In the genomic region with DNA sequence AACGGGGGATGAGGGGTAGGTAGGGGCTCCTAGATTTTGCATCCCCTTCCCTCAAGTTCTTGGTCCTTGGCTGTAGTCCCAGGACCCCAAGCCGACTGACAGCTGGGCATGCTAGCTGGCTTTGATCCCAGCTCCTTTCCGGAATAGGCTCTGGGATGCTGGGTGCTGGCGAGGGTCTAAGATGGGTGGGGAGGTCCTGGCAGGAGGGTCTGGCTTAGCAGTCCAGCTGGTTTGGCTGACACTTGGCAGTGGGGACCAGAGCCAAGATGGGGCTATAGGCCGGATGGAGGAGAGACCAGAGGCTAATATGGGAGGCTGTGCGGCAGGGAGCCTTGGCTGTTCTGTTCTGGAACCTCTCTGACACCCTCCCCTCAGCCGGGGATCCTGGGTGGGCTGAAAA, we compare ENCODE assay signal across 9 mouse cellular contexts. TPM values are rescaled to one million over a fixed set of nuclear protein-coding genes. Genes with fewer than 3 reads are reported as not detected.
DNase-seq lines count a peak whose midpoint lies in the region; ATAC-seq and TF ChIP-seq lines count a peak whose summit lies in the region.
"Had no signal": no experiment of that assay in that cellular context is flagged by ENCODE, and none has a peak within 500 bp of the region (broad histone marks: within the 10 kb centered on the region; RNA-seq: fewer than 3 reads in every experiment).

No protein-coding gene starts in this region.

- H3K4me2 ChIP-seq in limb, embryonic 14.5 days (replicated peaks; ENCODE audit: low read depth, low read length, severe bottlenecking) = peak overlapping the region; percentile 96

- no peak overlapping the region for H3K27ac ChIP-seq in limb, embryonic 14.5 days (replicated peaks; ENCODE audit: low read depth, low read length)

- TF ChIP-seq POLR2A in limb, embryonic 14.5 days (IDR thresholded peaks at IDR 0.05; ENCODE audit: borderline replicate concordance, extremely low read depth, insufficient read depth, insufficient read length) = no peak

- no peak overlapping the region for H3K9ac ChIP-seq in limb, embryonic 14.5 days (ENCODE audit: low read depth, low read length, severe bottlenecking)

- ATAC-seq in limb, embryonic 14.5 days (ENCODE audit: low FRiP score, low read depth) = no peak

- no peaks in the 10 kb centered on the region for H3K36me3 ChIP-seq in limb, embryonic 14.5 days (ENCODE audit: control insufficient read depth, insufficient read depth, low read length)

- H3K9me3 ChIP-seq in limb, embryonic 14.5 days (ENCODE audit: control insufficient read depth, low read length) = no peaks in the 10 kb centered on the region

- DNase-seq in cerebellum, postnatal 14 days = peak; percentile 61 to 64
- DNase-seq in cerebellum, adult 9-10 months = no peak
- DNase-seq in right cerebral cortex, postnatal 4 days = peak; percentile 49
- DNase-seq in right cerebral cortex, adult 18-20 months = no peak
- no peak for DNase-seq in limb, embryonic 14.5 days (ENCODE audit: low spot score)
- no peak for DNase-seq in layer of hippocampus, adult 9-10 months (ENCODE audit: low spot score)
- DNase-seq in urinary bladder, postnatal 36 days (ENCODE audit: low spot score in 2 of 2) = no peak
- no peak for DNase-seq in left cerebral cortex, adult 8-10 months (ENCODE audit: low spot score in 2 of 2)

- H3K4me3 ChIP-seq in limb, embryonic 14.5 days (replicated peaks; ENCODE audit: low read length) = no peak overlapping the region

- 57% methylated on average over 6 of the region's 7 CpGs for WGBS in limb, embryonic 14.5 days

- peaks cover 40% of the 10 kb centered on the region for H3K4me1 ChIP-seq in limb, embryonic 14.5 days (ENCODE audit: control insufficient read depth, insufficient read depth, low read length)

- H3K27me3 ChIP-seq in limb, embryonic 14.5 days (ENCODE audit: control insufficient read depth, insufficient read depth, low read length) = no peaks in the 10 kb centered on the region

RNA-seq across cellular contexts. Expression of a gene that starts 5.1 kb away (rescaled TPM):
- 6.2 and 7.1 TPM in 2 replicates for polyA plus RNA-seq in limb, embryonic 14.5 days (2012; rRNA removed)
- polyA plus RNA-seq in limb, embryonic 14.5 days (2014; fragmentation: Nextera tagmentation; extraction: Ambion mirVana) = 5.4 and 7.0 TPM in 2 replicates
- 1 to 10 TPM; 3.6 to 5.3 (median 4.5) TPM for total RNA-seq in left cerebral cortex, adult 8-10 months (2022)

RNA-seq across cellular contexts. Expression of a gene that starts 46.0 kb away (rescaled TPM):
- not detected in 2 replicates for polyA plus RNA-seq in limb, embryonic 14.5 days (2012; rRNA removed)
- not detected in 2 replicates for polyA plus RNA-seq in limb, embryonic 14.5 days (2014; fragmentation: Nextera tagmentation; extraction: Ambion mirVana)
- total RNA-seq in left cerebral cortex, adult 8-10 months (2022) = not detected
- polyA plus RNA-seq: kidney, embryonic 14.5 days had no signal

RNA-seq across cellular contexts. Expression of a gene that starts 52.3 kb away (rescaled TPM):
- polyA plus RNA-seq in limb, embryonic 14.5 days (2012; rRNA removed) = not detected in 2 replicates
- polyA plus RNA-seq in limb, embryonic 14.5 days (2014; fragmentation: Nextera tagmentation; extraction: Ambion mirVana) = not detected in 2 replicates
- not detected for total RNA-seq in left cerebral cortex, adult 8-10 months (2022)
- polyA plus RNA-seq: kidney, embryonic 14.5 days had no signal

Comparison
In these comparisons a context has a peak if more than half of its experiments do, and no peak if none do; other contexts are left out.
1. DNase-seq: peak in cerebellum, postnatal 14 days (2 of 2) and right cerebral cortex, postnatal 4 days (single experiment); none in cerebellum, adult 9-10 months (single experiment), right cerebral cortex, adult 18-20 months (single experiment), limb, embryonic 14.5 days (single experiment), layer of hippocampus, adult 9-10 months (single experiment), urinary bladder, postnatal 36 days (0 of 2) and left cerebral cortex, adult 8-10 months (0 of 2).